16 mouse cellular contexts compared by ENCODE assay signal in the genomic region with DNA sequence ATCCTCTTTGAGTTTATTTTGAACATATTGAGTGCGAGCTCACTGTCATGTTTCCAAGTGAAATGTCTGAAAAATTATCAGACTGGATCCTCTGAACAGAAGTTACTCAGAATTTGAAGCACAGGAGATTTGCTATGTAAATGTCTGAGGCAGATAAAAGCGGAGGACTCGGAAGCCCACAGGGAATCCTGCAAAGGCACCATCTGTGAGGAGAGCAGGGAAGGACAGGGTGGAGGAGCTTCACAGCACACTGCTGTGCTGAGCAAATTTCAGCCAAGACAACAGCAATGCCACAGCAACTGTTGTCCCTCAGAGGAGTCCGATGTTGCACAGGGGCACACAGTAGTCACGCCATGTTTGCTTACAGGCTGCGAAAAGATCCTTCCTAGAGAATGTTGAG.
DNase-seq lines count a peak whose midpoint lies in the region; TF ChIP-seq lines count a peak whose summit lies in the region.
"Had no signal": no experiment of that assay in that cellular context is flagged by ENCODE, and none has a peak within 500 bp of the region (broad histone marks: within the 10 kb centered on the region; RNA-seq: fewer than 3 reads in every experiment).

No protein-coding gene starts in this region.

- peak; percentile 34 to 50 for DNase-seq in layer of hippocampus, adult 18-20 months (ENCODE audit: low spot score in 2 of 2)
- DNase-seq in layer of hippocampus, adult 9-10 months (ENCODE audit: low spot score), result no peak
- peak; percentile 63 for DNase-seq in brain, adult 2 months (ENCODE audit: low read depth, low spot score)
- DNase-seq in brain, embryonic 14.5 days (ENCODE audit: low read depth), result peak; percentile 24
- DNase-seq in left cerebral cortex, postnatal 25 days (ENCODE audit: low spot score in 2 of 2), result peak; percentile 16 to 76
- DNase-seq in heart, postnatal 36 days, result no peak
- DNase-seq in lung, postnatal 14 days, result no peak
- no peak for DNase-seq in gastrocnemius, postnatal 10 days
- DNase-seq: adrenal gland, postnatal 10 days; cerebellum, postnatal 36 days; heart, postnatal 10 days; kidney, adult 8-10 months; kidney, postnatal 4 days; liver, postnatal 0 days; lung, postnatal 36 days; thymus, postnatal 25 days had no signal

- TF ChIP-seq CTCF in brain, embryonic 14.5 days (IDR thresholded peaks at IDR 0.05; ENCODE audit: borderline replicate concordance, extremely low read depth, insufficient read depth, insufficient read length), result no peak

- no peak for TF ChIP-seq POLR2A in brain, embryonic 14.5 days (IDR thresholded peaks at IDR 0.05; ENCODE audit: borderline replicate concordance, extremely low read depth, insufficient read depth, insufficient read length, poor library complexity, severe bottlenecking)

- intact Hi-C loops in left cerebral cortex, postnatal 25 days (cut with DNase I), result loop anchor here (10.0 kb wide), 1 partner anchor 206 kb away; no protein-coding TSS in a partner anchor
- intact Hi-C loops in heart, postnatal 36 days (cut with DNase I), result no loop called here

Comparison
In these comparisons a context has a peak if more than half of its experiments do, and no peak if none do; other contexts are left out.
1. DNase-seq: peak in layer of hippocampus, adult 18-20 months (2 of 2), brain, adult 2 months (single experiment), brain, embryonic 14.5 days (single experiment) and left cerebral cortex, postnatal 25 days (2 of 2); none in layer of hippocampus, adult 9-10 months (single experiment), heart, postnatal 36 days (0 of 2), lung, postnatal 14 days (single experiment) and gastrocnemius, postnatal 10 days (single experiment).